Mouse (Mus musculus) adrenal gland, adult 18-20 months (tissue): Measurements from ENCODE around the gene Cd9. TPM values are rescaled to one million over a fixed set of nuclear protein-coding genes. Genes with fewer than 3 reads are reported as not detected.

Experiments
- DNase-seq, 2 experiments: peaks; one replicate each; pipeline ENCODE4 v3.0.0; 2021 to 2022; ENCODE audit warnings: low spot score in 2 of 2
- total RNA-seq, 2 experiments: library from RNA; stranded (reverse); gene quantifications; 1 replicate in 1 of 2; 2 replicates in 1 of 2; pipeline ENCODE4 v1.2.3; 2021

The Cd9 gene
- total RNA-seq, 2 experiments from 2014 or later, result 90.1 to 131 TPM

GRCm38 (mm10) chr6:125447205-125447604 is 47.4 kb downstream of the Cd9 start:
- DNase-seq, result no peak

GRCm38 (mm10) chr6:125445381-125445780 is 49.2 kb downstream of the Cd9 start:
- DNase-seq, result no peak

- no peak for DNase-seq
Measured at GRCm38 (mm10) chr6:125442591-125442990, 52.0 kb downstream of the Cd9 start.

- DNase-seq, result no peak
Measured at GRCm38 (mm10) chr6:125436753-125437152, 57.8 kb downstream of the Cd9 start.

GRCm38 (mm10) chr6:125434735-125435518 is 59.7 kb downstream of the Cd9 start:
- DNase-seq, result no peak

GRCm38 (mm10) chr6:125433704-125434447 is 60.7 kb downstream of the Cd9 start:
- DNase-seq, result no peak

- no peak for DNase-seq
Measured at GRCm38 (mm10) chr6:125433257-125433656, 61.3 kb downstream of the Cd9 start.

- DNase-seq, result no peak
Measured at GRCm38 (mm10) chr6:125432522-125432921, 62.1 kb downstream of the Cd9 start.

- DNase-seq, result no peak
Measured at GRCm38 (mm10) chr6:125430982-125431381, 63.6 kb downstream of the Cd9 start.

- no peak for DNase-seq
Measured at GRCm38 (mm10) chr6:125430358-125430958, 64.1 kb downstream of the Cd9 start.

- no peak for DNase-seq
Measured at GRCm38 (mm10) chr6:125429741-125430140, 64.8 kb downstream of the Cd9 start.

GRCm38 (mm10) chr6:125426383-125427360 is 67.9 kb downstream of the Cd9 start:
- DNase-seq, result peak; percentile 81 to 85

GRCm38 (mm10) chr6:125425205-125426090 is 69.1 kb downstream of the Cd9 start:
- DNase-seq, result no peak

GRCm38 (mm10) chr6:125424156-125424555 is 70.4 kb downstream of the Cd9 start:
- DNase-seq, result no peak

- no peak for DNase-seq
Measured at GRCm38 (mm10) chr6:125423507-125423906, 71.1 kb downstream of the Cd9 start.

- no peak for DNase-seq
Measured at GRCm38 (mm10) chr6:125423099-125423498, 71.5 kb downstream of the Cd9 start.

- DNase-seq, result peak; percentile 52 to 60
Measured at GRCm38 (mm10) chr6:125422051-125422822, 72.4 kb downstream of the Cd9 start.

- DNase-seq, result no peak
Measured at GRCm38 (mm10) chr6:125420458-125421063, 74.0 kb downstream of the Cd9 start.
